Mouse (Mus musculus): Measurements from ENCODE around the gene Slc22a8. TPM values are rescaled to one million over a fixed set of nuclear protein-coding genes. Genes with fewer than 3 reads are reported as not detected.

The Slc22a8 gene
- polyA plus RNA-seq (2014; fragmentation: Nextera tagmentation; extraction: Ambion mirVana), result 0.05 TPM in 2 replicates

DNA sequence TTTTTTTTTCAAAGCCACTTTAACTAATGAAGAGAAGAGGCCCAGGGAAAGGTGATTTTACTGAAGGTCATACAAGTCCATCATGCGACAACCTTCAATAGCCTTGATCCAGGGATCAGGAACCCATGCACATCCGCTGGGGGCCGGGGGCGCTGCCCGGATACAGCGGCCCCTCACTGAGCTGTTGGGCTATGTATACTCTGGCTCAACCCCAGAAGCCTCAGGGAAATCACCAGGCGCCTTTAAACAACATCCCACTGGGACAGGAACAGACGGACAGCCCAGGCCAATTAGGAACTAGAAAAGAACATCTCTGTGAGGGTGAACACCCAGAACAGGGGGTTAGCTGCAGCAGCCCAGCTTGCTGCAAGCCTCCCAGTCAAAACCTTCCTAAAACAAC is at the start of gene Slc22a8:
Gene Slc22a8, plus strand, starts transcription at position 301 of the 400 bp plus-strand sequence.
- ATAC-seq (replicated peaks; ENCODE audit: low FRiP score, low TSS enrichment, low read depth) (no peak), DNase-seq (ENCODE audit: low spot score) (no peak)
- WGBS, result 74% methylated on average over 8 of the region's 8 CpGs
- Histone ChIP-seq H3K4me3 (ENCODE audit: low read depth, low read length) (no peak within 1 kb of the TSS), H3K9ac (ENCODE audit: low read length) (no peak within 1 kb of the TSS), H3K27ac (ENCODE audit: low read depth) (no peak within 1 kb of the TSS), H3K4me2 (ENCODE audit: low read length) (no peak within 1 kb of the TSS), H3K9me3 (ENCODE audit: control insufficient read depth, low read length) (no peaks in the 10 kb centered on the region), H3K36me3 (ENCODE audit: control insufficient read depth, insufficient read depth, low read length) (no peaks in the 10 kb centered on the region), H3K4me1 (replicated peaks; ENCODE audit: control insufficient read depth, insufficient read depth, low read length) (peaks cover 15% of the 10 kb centered on the region), H3K27me3 (replicated peaks; ENCODE audit: control insufficient read depth, insufficient read depth, low read length) (no peaks in the 10 kb centered on the region)

DNA sequence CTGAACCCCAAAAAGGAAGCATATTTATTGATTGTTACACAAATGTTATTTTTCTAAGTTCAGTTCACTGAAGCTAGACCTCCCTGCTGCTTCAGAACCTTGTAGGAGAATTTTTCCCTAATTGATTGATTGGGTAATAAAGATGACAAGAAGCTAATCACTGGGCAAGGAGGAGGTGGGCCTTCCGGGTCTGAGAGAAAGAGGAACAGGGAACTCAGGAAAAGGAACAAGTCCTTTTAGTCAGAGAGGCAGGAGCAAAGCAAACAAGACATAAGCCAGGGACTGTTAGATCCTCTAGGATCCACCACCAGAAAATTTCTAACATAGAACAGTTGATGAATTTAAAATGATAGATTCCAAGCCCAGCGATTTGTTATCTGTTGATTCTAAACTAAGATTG is 32.2 kb upstream of the Slc22a8 start:
- H3K27ac ChIP-seq (ENCODE audit: low read depth), result no peak overlapping the region
- H3K4me3 ChIP-seq (ENCODE audit: low read depth, low read length), result no peak overlapping the region
- DNase-seq (ENCODE audit: low spot score) (peak; percentile 18), ATAC-seq (replicated peaks; ENCODE audit: low FRiP score, low TSS enrichment, low read depth) (no peak)
- no peaks in the 10 kb centered on the region for H3K36me3 ChIP-seq (ENCODE audit: control insufficient read depth, insufficient read depth, low read length)
- WGBS, result 52% methylated on average over 2 of the region's 2 CpGs
- H3K9ac ChIP-seq (ENCODE audit: low read length), result no peak overlapping the region
- H3K27me3 ChIP-seq (replicated peaks; ENCODE audit: control insufficient read depth, insufficient read depth, low read length), result no peaks in the 10 kb centered on the region
- no peak overlapping the region for H3K4me2 ChIP-seq (ENCODE audit: low read length)
- H3K4me1 ChIP-seq (replicated peaks; ENCODE audit: control insufficient read depth, insufficient read depth, low read length), result no peaks in the 10 kb centered on the region
- H3K9me3 ChIP-seq (ENCODE audit: control insufficient read depth, low read length), result no peaks in the 10 kb centered on the region

- no peaks in the 10 kb centered on the region for H3K9me3 ChIP-seq (ENCODE audit: control insufficient read depth, low read length)
- no peaks in the 10 kb centered on the region for H3K36me3 ChIP-seq (ENCODE audit: control insufficient read depth, insufficient read depth, low read length)
These were observed 27.0 kb upstream of the Slc22a8 start for GRCm38 (mm10) chr19:8564021-8564420.

DNA sequence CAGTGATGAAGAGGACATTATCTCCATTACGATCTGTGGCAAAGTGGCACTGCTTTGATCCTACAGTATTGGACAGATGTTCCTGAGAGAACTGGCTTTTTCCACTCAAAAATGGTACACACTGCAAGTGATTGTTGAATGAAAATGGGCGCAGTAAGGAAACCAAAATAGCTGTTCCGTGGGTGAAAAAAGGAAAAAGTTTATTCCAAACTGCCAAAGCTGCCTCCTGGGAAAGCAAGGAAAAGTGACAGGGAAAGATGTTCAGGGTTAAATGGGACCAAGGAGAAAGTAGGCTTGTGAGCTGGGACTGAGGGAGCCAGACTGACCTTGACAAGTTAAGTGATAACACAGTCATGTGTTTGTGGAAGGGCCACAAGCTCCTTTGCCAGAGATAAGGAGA is 26.6 kb upstream of the Slc22a8 start:
- 77% methylated on average over 3 of the region's 3 CpGs for WGBS
- no peaks in the 10 kb centered on the region for H3K36me3 ChIP-seq (ENCODE audit: control insufficient read depth, insufficient read depth, low read length)
- no peak overlapping the region for H3K4me2 ChIP-seq (ENCODE audit: low read length)
- H3K27me3 ChIP-seq (replicated peaks; ENCODE audit: control insufficient read depth, insufficient read depth, low read length), result no peaks in the 10 kb centered on the region
- no peak overlapping the region for H3K9ac ChIP-seq (ENCODE audit: low read length)
- H3K4me3 ChIP-seq (ENCODE audit: low read depth, low read length), result no peak overlapping the region
- no peak overlapping the region for H3K27ac ChIP-seq (ENCODE audit: low read depth)
- no peak for DNase-seq (ENCODE audit: low spot score)
- H3K4me1 ChIP-seq (replicated peaks; ENCODE audit: control insufficient read depth, insufficient read depth, low read length), result no peaks in the 10 kb centered on the region
- H3K9me3 ChIP-seq (ENCODE audit: control insufficient read depth, low read length), result no peaks in the 10 kb centered on the region
- no peak for ATAC-seq (replicated peaks; ENCODE audit: low FRiP score, low TSS enrichment, low read depth)

More at GRCm38 (mm10) chr19:8564021-8564420, 27.0 kb upstream of the Slc22a8 start:
- ATAC-seq (replicated peaks; ENCODE audit: low FRiP score, low TSS enrichment, low read depth), result no peak
- Histone ChIP-seq H3K9ac (ENCODE audit: low read length) (no peak overlapping the region), H3K4me1 (replicated peaks; ENCODE audit: control insufficient read depth, insufficient read depth, low read length) (no peaks in the 10 kb centered on the region), H3K4me2 (ENCODE audit: low read length) (no peak overlapping the region), H3K27me3 (replicated peaks; ENCODE audit: control insufficient read depth, insufficient read depth, low read length) (no peaks in the 10 kb centered on the region), H3K4me3 (ENCODE audit: low read depth, low read length) (no peak overlapping the region), H3K27ac (ENCODE audit: low read depth) (no peak overlapping the region)
- DNase-seq (ENCODE audit: low spot score), result no peak
- 57% methylated on average over 2 of the region's 2 CpGs for WGBS

DNA sequence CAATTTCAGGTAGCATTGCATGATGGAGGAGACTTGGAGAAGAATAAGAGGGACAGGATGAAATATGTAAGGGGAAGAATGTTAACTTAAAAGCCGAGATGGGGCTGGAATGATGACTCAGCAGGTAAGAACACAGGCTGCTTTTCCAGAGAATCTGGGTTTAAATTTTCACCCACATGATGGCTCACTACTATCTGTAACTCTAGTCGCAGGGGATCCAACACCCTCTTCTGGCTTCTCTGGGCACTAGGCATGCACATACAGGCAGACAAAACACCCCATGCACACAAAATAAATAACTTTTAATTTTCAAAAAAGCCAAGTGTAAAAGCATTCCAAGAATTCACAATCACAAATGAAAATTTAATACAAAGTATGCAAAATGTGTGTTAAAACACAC is 25.8 kb upstream of the Slc22a8 start:
- WGBS, result 35% methylated on average over 2 of the region's 2 CpGs
- Histone ChIP-seq H3K27me3 (replicated peaks; ENCODE audit: control insufficient read depth, insufficient read depth, low read length) (no peaks in the 10 kb centered on the region), H3K9me3 (ENCODE audit: control insufficient read depth, low read length) (no peaks in the 10 kb centered on the region), H3K9ac (ENCODE audit: low read length) (no peak overlapping the region), H3K4me2 (ENCODE audit: low read length) (no peak overlapping the region), H3K4me3 (ENCODE audit: low read depth, low read length) (no peak overlapping the region), H3K4me1 (replicated peaks; ENCODE audit: control insufficient read depth, insufficient read depth, low read length) (no peaks in the 10 kb centered on the region), H3K27ac (ENCODE audit: low read depth) (no peak overlapping the region), H3K36me3 (ENCODE audit: control insufficient read depth, insufficient read depth, low read length) (no peaks in the 10 kb centered on the region)
- no peak for DNase-seq (ENCODE audit: low spot score)
- no peak for ATAC-seq (replicated peaks; ENCODE audit: low FRiP score, low TSS enrichment, low read depth)

- Histone ChIP-seq H3K36me3 (ENCODE audit: control insufficient read depth, insufficient read depth, low read length) (no peaks in the 10 kb centered on the region), H3K4me1 (replicated peaks; ENCODE audit: control insufficient read depth, insufficient read depth, low read length) (no peaks in the 10 kb centered on the region), H3K4me3 (ENCODE audit: low read depth, low read length) (no peak overlapping the region), H3K4me2 (ENCODE audit: low read length) (no peak overlapping the region), H3K9me3 (ENCODE audit: control insufficient read depth, low read length) (no peaks in the 10 kb centered on the region), H3K27ac (ENCODE audit: low read depth) (no peak overlapping the region), H3K9ac (ENCODE audit: low read length) (no peak overlapping the region), H3K27me3 (replicated peaks; ENCODE audit: control insufficient read depth, insufficient read depth, low read length) (no peaks in the 10 kb centered on the region)
- no peak for DNase-seq (ENCODE audit: low spot score)
- no peak for ATAC-seq (replicated peaks; ENCODE audit: low FRiP score, low TSS enrichment, low read depth)
- WGBS, result 34% methylated on average over 4 of the region's 4 CpGs
These were observed 25.1 kb upstream of the Slc22a8 start for GRCm38 (mm10) chr19:8565985-8566384.

DNA sequence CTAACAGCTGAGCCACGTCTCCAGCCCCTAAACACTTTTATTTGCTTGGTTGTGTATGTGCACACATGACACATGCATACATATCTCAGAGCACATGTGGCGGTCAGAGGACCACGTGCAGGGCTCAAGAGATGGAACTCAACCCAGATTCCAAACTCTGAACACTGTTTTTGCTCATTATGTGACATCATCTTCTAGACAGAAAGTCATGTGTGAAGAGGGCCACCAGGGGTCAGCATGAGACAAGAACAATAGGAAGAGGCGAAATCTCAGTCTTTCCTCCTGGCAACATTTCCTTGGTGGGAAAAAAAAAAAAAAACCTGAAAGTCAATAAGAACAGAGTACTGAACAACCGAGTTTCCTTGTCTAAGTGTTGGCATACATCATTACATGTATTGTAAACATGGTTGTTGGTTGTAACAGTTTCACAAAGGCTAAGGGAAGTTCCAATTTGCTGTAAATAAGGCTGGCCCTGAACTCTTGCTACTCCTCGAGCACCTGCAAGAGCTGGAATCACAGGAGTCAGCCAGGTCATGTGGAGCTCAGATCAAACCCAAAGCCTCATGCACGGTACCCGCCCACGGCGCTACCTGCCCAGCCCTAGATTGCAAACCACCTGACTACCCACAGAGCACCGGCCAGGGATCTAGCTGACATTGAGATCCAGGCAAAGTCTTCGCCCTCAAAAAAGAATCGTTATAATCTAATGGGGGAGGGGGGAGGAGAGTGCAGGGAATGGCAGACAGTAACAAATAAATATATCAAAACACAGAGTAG is 23.8 kb upstream of the Slc22a8 start:
- H3K9me3 ChIP-seq (ENCODE audit: control insufficient read depth, low read length), result no peaks in the 10 kb centered on the region
- H3K4me3 ChIP-seq (ENCODE audit: low read depth, low read length), result no peak overlapping the region
- ATAC-seq (replicated peaks; ENCODE audit: low FRiP score, low TSS enrichment, low read depth), result no peak
- no peak for DNase-seq (ENCODE audit: low spot score)
- no peaks in the 10 kb centered on the region for H3K36me3 ChIP-seq (ENCODE audit: control insufficient read depth, insufficient read depth, low read length)
- no peaks in the 10 kb centered on the region for H3K27me3 ChIP-seq (replicated peaks; ENCODE audit: control insufficient read depth, insufficient read depth, low read length)
- no peak overlapping the region for H3K27ac ChIP-seq (ENCODE audit: low read depth)
- H3K4me1 ChIP-seq (replicated peaks; ENCODE audit: control insufficient read depth, insufficient read depth, low read length), result no peaks in the 10 kb centered on the region
- no peak overlapping the region for H3K9ac ChIP-seq (ENCODE audit: low read length)
- H3K4me2 ChIP-seq (ENCODE audit: low read length), result no peak overlapping the region
- WGBS, result 45% methylated on average over 13 of the region's 13 CpGs

DNA sequence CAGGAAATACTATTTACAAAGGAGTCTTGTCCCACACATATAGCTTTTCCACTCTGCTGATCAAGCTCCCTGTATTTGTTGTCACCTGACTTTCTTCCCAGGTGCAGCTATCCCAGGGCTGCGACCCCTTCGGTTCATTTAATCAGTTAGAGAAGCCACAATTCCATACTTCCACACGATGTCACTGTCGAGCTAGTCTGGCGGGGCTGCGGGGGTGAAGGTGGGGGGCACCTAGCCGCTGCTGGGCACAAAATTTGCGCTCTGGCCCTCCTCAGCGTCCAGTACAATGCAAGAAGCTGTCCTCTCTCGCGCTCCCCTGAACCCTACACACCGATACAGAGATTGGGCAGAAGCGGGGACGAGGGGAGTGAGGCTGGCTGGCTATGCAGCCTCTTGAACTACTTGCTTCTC is 21.6 kb upstream of the Slc22a8 start:
- no peaks in the 10 kb centered on the region for H3K36me3 ChIP-seq (ENCODE audit: control insufficient read depth, insufficient read depth, low read length)
- H3K4me1 ChIP-seq (replicated peaks; ENCODE audit: control insufficient read depth, insufficient read depth, low read length), result no peaks in the 10 kb centered on the region
- WGBS, result 8% methylated on average over 14 of the region's 14 CpGs
- H3K27me3 ChIP-seq (replicated peaks; ENCODE audit: control insufficient read depth, insufficient read depth, low read length), result no peaks in the 10 kb centered on the region
- 0 out of 2 replicates have a peak overlapping the region, but pooled peaks have one; percentile 13 for H3K9ac ChIP-seq (ENCODE audit: low read length)
- H3K9me3 ChIP-seq (ENCODE audit: control insufficient read depth, low read length), result no peaks in the 10 kb centered on the region
- DNase-seq (ENCODE audit: low spot score), result peak; percentile 64
- H3K4me3 ChIP-seq (ENCODE audit: low read depth, low read length), result peak overlapping the region; percentile 13
- no peak for ATAC-seq (replicated peaks; ENCODE audit: low FRiP score, low TSS enrichment, low read depth)
- H3K4me2 ChIP-seq (ENCODE audit: low read length), result peak overlapping the region; percentile 42
- no peak overlapping the region for H3K27ac ChIP-seq (ENCODE audit: low read depth)
